ENCODE assay signal across 12 mouse cellular contexts in genomic region chr14:76474165-76474564, GRCm38 (mm10). TPM values are rescaled to one million over a fixed set of nuclear protein-coding genes. Genes with fewer than 3 reads are reported as not detected.
DNase-seq lines count a peak whose midpoint lies in the region; ATAC-seq and TF ChIP-seq lines count a peak whose summit lies in the region.
"Had no signal": no experiment of that assay in that cellular context is flagged by ENCODE, and none has a peak within 500 bp of the region (broad histone marks: within the 10 kb centered on the region; RNA-seq: fewer than 3 reads in every experiment).

No protein-coding gene starts in this region.

- no peaks in the 10 kb centered on the region for H3K9me3 ChIP-seq in forebrain, postnatal 0 days (ENCODE audit: low read length)
- no peaks in the 10 kb centered on the region for H3K9me3 ChIP-seq in forebrain, embryonic 14.5 days (replicated peaks; ENCODE audit: control insufficient read depth, low read length)
- no peaks in the 10 kb centered on the region for H3K9me3 ChIP-seq in lung, embryonic 14.5 days (ENCODE audit: low read depth, low read length)
- no peaks in the 10 kb centered on the region for H3K9me3 ChIP-seq in MEL (replicated peaks; ENCODE audit: insufficient read depth, low read length)
- H3K9me3 ChIP-seq: liver, embryonic 15.5 days had no signal

- WGBS in forebrain, postnatal 0 days: 68% methylated on average over 1 of the region's 1 CpGs
- 62% methylated on average over 1 of the region's 1 CpGs for WGBS in forebrain, embryonic 14.5 days
- 67% methylated on average over 1 of the region's 1 CpGs for WGBS in lung, embryonic 14.5 days

- no peak for TF ChIP-seq POLR2A in MEL (IDR thresholded peaks at IDR 0.05; ENCODE audit: control insufficient read depth in 1 of 2, insufficient read depth in 1 of 2, low read depth in 1 of 2, low read length in 2 of 2, poor library complexity in 1 of 2)

- H3K79me2 ChIP-seq in MEL (ENCODE audit: control insufficient read depth, insufficient read depth, low read length, poor library complexity): no peaks in the 10 kb centered on the region

- H3K4me1 ChIP-seq in forebrain, postnatal 0 days (ENCODE audit: insufficient read depth): no peaks in the 10 kb centered on the region
- H3K4me1 ChIP-seq in forebrain, embryonic 14.5 days (ENCODE audit: control insufficient read depth, insufficient read depth, low read length): no peaks in the 10 kb centered on the region
- H3K4me1 ChIP-seq in lung, embryonic 14.5 days (ENCODE audit: insufficient read depth): no peaks in the 10 kb centered on the region; the same call in 1 of the 2 replicates
- H3K4me1 ChIP-seq in MEL (ENCODE audit: control insufficient read depth in 1 of 2, insufficient read depth in 2 of 2, low read length in 2 of 2): peaks cover 5 to 10% of the 10 kb centered on the region in 2 experiments

- no peak for ATAC-seq in forebrain, postnatal 0 days
- ATAC-seq in forebrain, embryonic 14.5 days: no peak
- ATAC-seq in lung, embryonic 14.5 days (ENCODE audit: insufficient read depth): no peak
- ATAC-seq: hindbrain, embryonic 16.5 days had no signal

- H3K4me3 ChIP-seq in forebrain, postnatal 0 days (ENCODE audit: low read depth, low read length): no peak overlapping the region
- no peak overlapping the region for H3K4me3 ChIP-seq in forebrain, embryonic 14.5 days (ENCODE audit: low read depth, low read length)
- H3K4me3 ChIP-seq in lung, embryonic 14.5 days (ENCODE audit: low read depth, low read length): no peak overlapping the region
- H3K4me3 ChIP-seq in MEL (ENCODE audit: control insufficient read depth in 1 of 2, insufficient read depth in 1 of 2, low read depth in 2 of 2, low read length in 2 of 2): no peak overlapping the region
- H3K4me3 ChIP-seq: liver, embryonic 15.5 days had no signal

- H3K36me3 ChIP-seq in forebrain, postnatal 0 days (ENCODE audit: insufficient read depth): peaks cover 8% of the 10 kb centered on the region; the same call in 1 of the 2 replicates
- H3K36me3 ChIP-seq in forebrain, embryonic 14.5 days (ENCODE audit: control insufficient read depth, insufficient read depth, low read length): no peaks in the 10 kb centered on the region
- no peaks in the 10 kb centered on the region for H3K36me3 ChIP-seq in lung, embryonic 14.5 days (ENCODE audit: insufficient read depth)
- peaks cover 0 to 19% of the 10 kb centered on the region in 2 experiments; a peak in 2 of 4 replicates for H3K36me3 ChIP-seq in MEL (ENCODE audit: control insufficient read depth in 1 of 2, insufficient read depth in 2 of 2, low read length in 2 of 2)
- H3K36me3 ChIP-seq: G1E; liver, embryonic 15.5 days had no signal

- no peak for TF ChIP-seq EP300 in MEL (IDR thresholded peaks at IDR 0.05; ENCODE audit: low read depth in 1 of 2, low read length in 2 of 2)

- peak; percentile 28 for TF ChIP-seq RAD21 in MEL (IDR thresholded peaks at IDR 0.05; ENCODE audit: low read depth, low read length)

- H3K4me2 ChIP-seq in forebrain, postnatal 0 days (ENCODE audit: low read depth): no peak overlapping the region
- no peak overlapping the region for H3K4me2 ChIP-seq in forebrain, embryonic 14.5 days (ENCODE audit: low read length)
- no peak overlapping the region for H3K4me2 ChIP-seq in lung, embryonic 14.5 days
- H3K4me2 ChIP-seq: liver, embryonic 15.5 days had no signal

- no peak overlapping the region for H3K27ac ChIP-seq in forebrain, postnatal 0 days (ENCODE audit: low read depth, low read length)
- H3K27ac ChIP-seq in forebrain, embryonic 14.5 days (ENCODE audit: low read depth, low read length): no peak overlapping the region
- H3K27ac ChIP-seq in lung, embryonic 14.5 days (ENCODE audit: low read depth): no peak overlapping the region
- H3K27ac ChIP-seq in MEL (ENCODE audit: control insufficient read depth, low read depth, low read length): no peak overlapping the region
- H3K27ac ChIP-seq: liver, embryonic 15.5 days had no signal

- H3K27me3 ChIP-seq in forebrain, postnatal 0 days (ENCODE audit: insufficient read depth, low read length): no peaks in the 10 kb centered on the region
- no peaks in the 10 kb centered on the region for H3K27me3 ChIP-seq in forebrain, embryonic 14.5 days (replicated peaks; ENCODE audit: control insufficient read depth, insufficient read depth, low read length)
- H3K27me3 ChIP-seq in lung, embryonic 14.5 days (ENCODE audit: insufficient read depth, low read length): no peaks in the 10 kb centered on the region
- H3K27me3 ChIP-seq in MEL (ENCODE audit: control insufficient read depth in 1 of 2, insufficient read depth in 2 of 2, low read length in 2 of 2): peaks cover 0 to 3% of the 10 kb centered on the region in 2 experiments; a peak in 1 of 4 replicates
- H3K27me3 ChIP-seq: liver, embryonic 15.5 days had no signal

- H3K9ac ChIP-seq in forebrain, postnatal 0 days: no peak overlapping the region
- no peak overlapping the region for H3K9ac ChIP-seq in forebrain, embryonic 14.5 days (ENCODE audit: low read length)
- H3K9ac ChIP-seq in lung, embryonic 14.5 days: no peak overlapping the region
- H3K9ac ChIP-seq in MEL (ENCODE audit: control insufficient read depth, low read depth, low read length, poor library complexity, severe bottlenecking): no peak overlapping the region
- H3K9ac ChIP-seq: liver, embryonic 15.5 days had no signal

- no peak for DNase-seq in forebrain, postnatal 0 days
- DNase-seq in forebrain, embryonic 14.5 days (ENCODE audit: low spot score): no peak
- peak; percentile 59 for DNase-seq in lung, embryonic 14.5 days
- DNase-seq in lung, postnatal 4 days: no peak
- peak; percentile 69 for DNase-seq in MEL (ENCODE audit: low read depth, low spot score)
- DNase-seq in lung, postnatal 25 days (ENCODE audit: low spot score): peak; percentile 18
- DNase-seq in frontal cortex, postnatal 14 days (ENCODE audit: low spot score in 2 of 2): no peak
- no peak for DNase-seq in layer of hippocampus, adult 8-10 months (ENCODE audit: low spot score in 2 of 2)
- DNase-seq: layer of hippocampus, postnatal 36 days had no signal

- TF ChIP-seq CTCF in forebrain, postnatal 0 days (IDR thresholded peaks at IDR 0.05; ENCODE audit: low read depth): peak; percentile 47
- TF ChIP-seq CTCF in lung, embryonic 14.5 days (IDR thresholded peaks at IDR 0.05; ENCODE audit: low read depth): peak; percentile 43; the same call in 1 of the 2 replicates
- TF ChIP-seq CTCF in MEL (IDR thresholded peaks at IDR 0.05 in 2 of 3, conservative IDR thresholded peaks at IDR 0.05 in 1 of 3; ENCODE audit: control insufficient read depth in 1 of 3, insufficient read depth in 1 of 3, low read depth in 2 of 3, low read length in 3 of 3, poor library complexity in 1 of 3, severe bottlenecking in 1 of 3): peak; percentile 36 to 56 (median 42)

TF ChIP-seq in MEL, 35 proteins besides CTCF, POLR2A, EP300 and RAD21:
- TF ChIP-seq SMC3 (IDR thresholded peaks at IDR 0.05; ENCODE audit: low read depth, low read length) (peak; percentile 54), ZNF384 (IDR thresholded peaks at IDR 0.05; ENCODE audit: low read depth, low read length) (peak; percentile 75), MAFK (IDR thresholded peaks at IDR 0.05; ENCODE audit: borderline replicate concordance, low read depth, low read length) (no peak), ZC3H11A (IDR thresholded peaks at IDR 0.05; ENCODE audit: low read depth, low read length) (peak; percentile 39; the same call in 1 of the 2 replicates)

RNA-seq across cellular contexts. Expression of gene Tsc22d1, which starts 59.4 kb away (rescaled TPM):
- 676 and 725 TPM in 2 replicates for total RNA-seq in forebrain, postnatal 0 days (2014; rRNA removed)
- 575 and 682 TPM in 2 replicates for polyA plus RNA-seq in forebrain, postnatal 0 days (2015; fragmentation: Nextera tagmentation; extraction: Ambion mirVana)
- 854 and 922 TPM in 2 replicates for polyA plus RNA-seq in forebrain, embryonic 14.5 days (2014; fragmentation: Nextera tagmentation; extraction: Ambion mirVana)
- 645 and 660 TPM in 2 replicates for polyA plus RNA-seq in lung, embryonic 14.5 days (2014; fragmentation: Nextera tagmentation; extraction: Ambion mirVana)
- 6.1 and 7.6 TPM in 2 replicates for total RNA-seq in MEL (2012; rRNA removed)
- polyA plus RNA-seq in MEL (2012; ENCODE audit: insufficient read depth in 1 of 2, insufficient read length in 2 of 2, low read depth in 1 of 2, low replicate concordance in 2 of 2, missing spikeins in 1 of 2): 10 to 100 TPM in 1 of 2 experiments, not detected in 1; 15.9 TPM
- total RNA-seq in layer of hippocampus, adult 8-10 months (2022): 100 to 1,000 TPM; 443 to 537 (median 496) TPM

Comparison
In these comparisons a context has a peak if more than half of its experiments do, and no peak if none do; other contexts are left out.
1. DNase-seq: peak in lung, embryonic 14.5 days (single experiment), MEL (single experiment) and lung, postnatal 25 days (single experiment); none in forebrain, postnatal 0 days (single experiment), forebrain, embryonic 14.5 days (single experiment), lung, postnatal 4 days (0 of 2), frontal cortex, postnatal 14 days (0 of 2) and layer of hippocampus, adult 8-10 months (0 of 2).
2. RNA of gene Tsc22d1, which starts 59.4 kb away (polyA plus RNA-seq): 854 to 922 TPM in forebrain, embryonic 14.5 days, 645 to 660 TPM in lung, embryonic 14.5 days and 575 to 682 TPM in forebrain, postnatal 0 days; 15.9 TPM in MEL; every median in the first group is over 10 times any median in the second.
3. Peak in every context shown above with its lines, with median percentiles within 50 percentile points of each other: CTCF ChIP-seq.